Mouse (Mus musculus) liver, embryonic 13.5 days (tissue): ENCODE measurements around the gene Podn. TPM values are rescaled to one million over a fixed set of nuclear protein-coding genes. Genes with fewer than 3 reads are reported as not detected.

ENCODE experiments used
- ATAC-seq: fragments of 200-750 bp; cut with Nextera tagmentation; 2 replicates; pipeline ENCODE4 v1.8.0; 2017; ENCODE audit warnings: low read depth, mild to moderate bottlenecking, moderate number of reproducible peaks, moderate library complexity
- DNase-seq: peaks from one replicate; pipeline ENCODE4 v3.0.0; 2022
- H3K27ac ChIP-seq: fragments of 300-500 bp; sonication (generic); 2 replicates; pipeline ENCODE4 v1.5.1; 2015; ENCODE audit warnings: moderate library complexity, mild to moderate bottlenecking, inconsistent platforms
- H3K27me3 ChIP-seq: fragments of 300-500 bp; sonication (generic); 2 replicates; pipeline ENCODE4 v1.6.1; 2015; ENCODE audit warnings: mild to moderate bottlenecking, inconsistent platforms
- H3K36me3 ChIP-seq: fragments of 300-500 bp; sonication (generic); 2 replicates; pipeline ENCODE4 v1.6.1; 2015; ENCODE audit warnings: mild to moderate bottlenecking, inconsistent platforms
- H3K4me1 ChIP-seq: fragments of 300-500 bp; sonication (generic); replicated peaks from 2 replicates; pipeline ENCODE4 v1.6.1; 2015; ENCODE audit warnings: inconsistent platforms
- H3K4me2 ChIP-seq: fragments of 300-500 bp; sonication (generic); 2 replicates; pipeline ENCODE4 v1.6.1; 2015; ENCODE audit warnings: inconsistent platforms, mild to moderate bottlenecking, moderate library complexity
- H3K4me3 ChIP-seq: fragments of 300-500 bp; sonication (generic); replicated peaks from 2 replicates; pipeline ENCODE4 v1.5.1; 2015; ENCODE audit warnings: mild to moderate bottlenecking, inconsistent platforms
- H3K9ac ChIP-seq: fragments of 300-500 bp; sonication (generic); 2 replicates; pipeline ENCODE4 v1.6.1; 2015; ENCODE audit warnings: mild to moderate bottlenecking, inconsistent platforms
- H3K9me3 ChIP-seq: fragments of 300-500 bp; sonication (generic); replicated peaks from 2 replicates; pipeline ENCODE4 v1.6.1; 2016; ENCODE audit warnings: inconsistent platforms
- WGBS: fragments of 180-500 bp; shearing (Covaris S2); methylation state at CpG from one replicate; pipeline ENCODE4 v1.1.7; 2015; ENCODE audit not compliant: insufficient replicate concordance; 5-methylcytosine and 5-hydroxymethylcytosine counted together
- microRNA-seq: library from miRNA; unstranded; fragments of <30 nt; microRNA quantifications from one replicate; pipeline ENCODE4, GENCODE M21; 2016
- polyA plus RNA-seq: library from polyadenylated mRNA; unstranded; fragments of >200 nt; fragmentation: Nextera tagmentation; extraction: Ambion mirVana; gene quantifications from 2 replicates; pipeline ENCODE4 v1.2.1, GENCODE M21; 2015

Gene Podn
- polyA plus RNA-seq, 1 experiment from 2014 or later = 0.28 TPM

GRCm38 (mm10) chr4:107977593-107977992 is 118.7 kb downstream of the Podn start:
- WGBS = 64% methylated on average over 4 of the region's 4 CpGs
- H3K36me3 ChIP-seq = no peaks in the 10 kb centered on the region
- no peaks in the 10 kb centered on the region; the same call in 1 of the 2 replicates for H3K4me1 ChIP-seq
- no peak overlapping the region for H3K4me3 ChIP-seq
- no peaks in the 10 kb centered on the region for H3K27me3 ChIP-seq
- no peaks in the 10 kb centered on the region for H3K9me3 ChIP-seq
- no peak overlapping the region for H3K9ac ChIP-seq
- H3K4me2 ChIP-seq = no peak overlapping the region
- no peak overlapping the region for H3K27ac ChIP-seq
- ATAC-seq = no peak
- no peak for DNase-seq

- Histone ChIP-seq H3K4me1 (no peaks in the 10 kb centered on the region), H3K27ac (no peak overlapping the region), H3K27me3 (no peaks in the 10 kb centered on the region), H3K9me3 (no peaks in the 10 kb centered on the region), H3K4me3 (no peak overlapping the region), H3K9ac (no peak overlapping the region), H3K4me2 (no peak overlapping the region), H3K36me3 (no peaks in the 10 kb centered on the region)
- DNase-seq (no peak), ATAC-seq (no peak)
- 66% methylated on average over 7 of the region's 7 CpGs for WGBS
These were observed 121.2 kb downstream of the Podn start for GRCm38 (mm10) chr4:107975004-107975403.

- Histone ChIP-seq H3K4me3 (no peak overlapping the region), H3K27ac (no peak overlapping the region), H3K4me2 (no peak overlapping the region), H3K4me1 (no peaks in the 10 kb centered on the region), H3K9me3 (no peaks in the 10 kb centered on the region), H3K27me3 (no peaks in the 10 kb centered on the region), H3K36me3 (no peaks in the 10 kb centered on the region), H3K9ac (no peak overlapping the region)
- WGBS = 76% methylated on average over 11 of the region's 11 CpGs
- DNase-seq (no peak), ATAC-seq (no peak)
These were observed 121.7 kb downstream of the Podn start for GRCm38 (mm10) chr4:107974527-107974926.

- no peaks in the 10 kb centered on the region for H3K4me1 ChIP-seq
- H3K9me3 ChIP-seq = no peaks in the 10 kb centered on the region
- no peak overlapping the region for H3K27ac ChIP-seq
- DNase-seq (no peak), ATAC-seq (no peak)
- no peaks in the 10 kb centered on the region for H3K27me3 ChIP-seq
- H3K9ac ChIP-seq = no peak overlapping the region
- H3K4me2 ChIP-seq = no peak overlapping the region
- WGBS = 54% methylated on average over 1 of the region's 1 CpGs
- H3K36me3 ChIP-seq = no peaks in the 10 kb centered on the region
- no peak overlapping the region for H3K4me3 ChIP-seq
These were observed 125.1 kb downstream of the Podn start for GRCm38 (mm10) chr4:107971162-107971561.

GRCm38 (mm10) chr4:107969781-107970180 is 126.5 kb downstream of the Podn start:
- no peak overlapping the region for H3K4me2 ChIP-seq
- ATAC-seq = no peak
- no peak overlapping the region for H3K4me3 ChIP-seq

GRCm38 (mm10) chr4:107967966-107968682 is 128.1 kb downstream of the Podn start, which contains the start of gene Slc1a7:
Gene Slc1a7 (plus strand): TSS chr4:107968332.
- 66% methylated on average over 16 of the region's 16 CpGs for WGBS
- no peak within 1 kb of the TSS for H3K4me2 ChIP-seq
- no peak within 1 kb of the TSS for H3K27ac ChIP-seq
- no peak for ATAC-seq
- H3K36me3 ChIP-seq = no peaks in the 10 kb centered on the region
- H3K9ac ChIP-seq = no peak within 1 kb of the TSS
- no peak within 1 kb of the TSS for H3K4me3 ChIP-seq
- no peaks in the 10 kb centered on the region for H3K4me1 ChIP-seq
- no peak for DNase-seq
- H3K9me3 ChIP-seq = no peaks in the 10 kb centered on the region
- H3K27me3 ChIP-seq = no peaks in the 10 kb centered on the region

More at GRCm38 (mm10) chr4:107969781-107970180, 126.5 kb downstream of the Podn start:
- Histone ChIP-seq H3K36me3 (no peaks in the 10 kb centered on the region), H3K9ac (no peak overlapping the region), H3K4me1 (no peaks in the 10 kb centered on the region), H3K27me3 (no peaks in the 10 kb centered on the region), H3K9me3 (no peaks in the 10 kb centered on the region), H3K27ac (no peak overlapping the region)
- DNase-seq = no peak

GRCm38 (mm10) chr4:107966416-107967109 is 129.7 kb downstream of the Podn start:
- Histone ChIP-seq H3K4me2 (no peak overlapping the region), H3K4me1 (no peaks in the 10 kb centered on the region), H3K36me3 (no peaks in the 10 kb centered on the region), H3K9ac (no peak overlapping the region), H3K4me3 (no peak overlapping the region), H3K27me3 (no peaks in the 10 kb centered on the region), H3K27ac (no peak overlapping the region), H3K9me3 (no peaks in the 10 kb centered on the region)
- no peak for DNase-seq
- WGBS = 20% methylated on average over 5 of the region's 5 CpGs
- no peak; the same call in 1 of the 2 replicates for ATAC-seq

Small RNAs within 50 kb of the gene (microRNA-seq; reads per million reads assigned to microRNA genes)
- gene Mir6397 = not detected

Other genes with a start within 250 kb of the Podn start
- gene Magoh, start 216.7 kb downstream of the Podn start, polyA plus RNA-seq = 129 and 145 TPM in 2 replicates
- 48.1 and 54.9 TPM in 2 replicates for gene 0610037L13Rik, start 206.6 kb downstream of the Podn start, polyA plus RNA-seq
- gene Cpt2, start 172.8 kb downstream of the Podn start, polyA plus RNA-seq = 37.0 and 45.1 TPM in 2 replicates
- gene Slc1a7, start 128.1 kb downstream of the Podn start, polyA plus RNA-seq = not detected in 2 replicates
- gene Scp2, start 48.6 kb upstream of the Podn start, polyA plus RNA-seq = 244 and 259 TPM in 2 replicates
- 10.2 and 10.7 TPM in 2 replicates for gene Echdc2, start 69.0 kb upstream of the Podn start, polyA plus RNA-seq
- gene Zyg11a, start 121.6 kb upstream of the Podn start, polyA plus RNA-seq = 0.09 and 0.10 TPM in 2 replicates
- gene Zyg11b, start 204.7 kb upstream of the Podn start, polyA plus RNA-seq = 2.1 and 2.7 TPM in 2 replicates
- 30.8 and 32.6 TPM in 2 replicates for gene Coa7, start 231.7 kb upstream of the Podn start, polyA plus RNA-seq